9 mouse cellular contexts compared by ENCODE assay signal in genomic region chr1:104768371-104769249, GRCm38 (mm10). TPM values are rescaled to one million over a fixed set of nuclear protein-coding genes. Genes with fewer than 3 reads are reported as not detected.
A peak's percentile ranks its signal among the peaks of the same experiment; 100 is the strongest.
DNase-seq lines count a peak whose midpoint lies in the region; ATAC-seq lines count a peak whose summit lies in the region.
"Had no signal": no experiment of that assay in that cellular context is flagged by ENCODE, and none has a peak within 500 bp of the region (broad histone marks: within the 10 kb centered on the region; RNA-seq: fewer than 3 reads in every experiment).

Gene Cdh20 (plus strand): TSS chr1:104768529.

- ATAC-seq in frontal cortex, adult (ENCODE audit: low TSS enrichment) = peak; percentile 51
- ATAC-seq in midbrain, embryonic 11.5 days (ENCODE audit: low FRiP score) = peak; percentile 76
- ATAC-seq in megakaryocyte-erythroid progenitor cell, adult 5-6 weeks (replicated peaks; ENCODE audit: low FRiP score, low TSS enrichment, poor library complexity, severe bottlenecking) = no peak

- H3K36me3 ChIP-seq in midbrain, embryonic 11.5 days (ENCODE audit: control insufficient read depth, insufficient read depth, low read length) = no peaks in the 10 kb centered on the region

- under 1% methylated on average over 46 of the region's 46 CpGs for WGBS in midbrain, embryonic 11.5 days

- peak within 1 kb of the TSS; percentile 47 for H3K4me3 ChIP-seq in midbrain, embryonic 11.5 days (ENCODE audit: low read depth, low read length)

- no peak for DNase-seq in layer of hippocampus, adult 18-20 months (ENCODE audit: low spot score in 2 of 2)
- DNase-seq in layer of hippocampus, adult 9-10 months (ENCODE audit: low spot score) = no peak
- peak; percentile 61 for DNase-seq in cerebellum, adult 9-10 months
- peak; percentile 12 to 24 for DNase-seq in kidney, postnatal 4 days
- DNase-seq in midbrain, embryonic 11.5 days (ENCODE audit: low spot score, missing footprints) = peak; percentile 96
- no peak for DNase-seq in ovary, postnatal 14 days (ENCODE audit: low spot score)

- peak within 1 kb of the TSS; percentile 61 for H3K9ac ChIP-seq in midbrain, embryonic 11.5 days (ENCODE audit: low read length)

- H3K27me3 ChIP-seq in midbrain, embryonic 11.5 days (ENCODE audit: control insufficient read depth, insufficient read depth, low read length) = peaks cover 2% of the 10 kb centered on the region; the same call in 1 of the 2 replicates

- H3K27ac ChIP-seq in midbrain, embryonic 11.5 days (ENCODE audit: low read depth, low read length) = no peak within 1 kb of the TSS

- H3K4me2 ChIP-seq in midbrain, embryonic 11.5 days = peak within 1 kb of the TSS; percentile 90

- H3K4me1 ChIP-seq in midbrain, embryonic 11.5 days (ENCODE audit: control insufficient read depth, insufficient read depth, low read length) = no peaks in the 10 kb centered on the region

- H3K9me3 ChIP-seq in midbrain, embryonic 11.5 days (ENCODE audit: control insufficient read depth, low read length) = no peaks in the 10 kb centered on the region

RNA-seq across cellular contexts. Expression of gene Cdh20, which starts in this region (rescaled TPM):
- 10 to 100 TPM; 13.0 to 13.7 TPM for total RNA-seq in layer of hippocampus, adult 18-20 months (2021)
- 0.72 and 0.73 TPM in 2 replicates for polyA plus RNA-seq in midbrain, embryonic 11.5 days (2014; fragmentation: Nextera tagmentation; extraction: Ambion mirVana)
- not detected in 2 replicates for total RNA-seq in megakaryocyte-erythroid progenitor cell, adult 5-6 weeks (2014; fragmentation: Nextera tagmentation)
- total RNA-seq in megakaryocyte-erythroid progenitor cell, adult 5-6 weeks (2017) = not detected in 2 replicates
- total RNA-seq: liver, adult 2 months had no signal
- polyA plus RNA-seq: liver, adult 2 months had no signal

Comparison
In these comparisons a context has a peak if more than half of its experiments do, and no peak if none do; other contexts are left out.
1. RNA of gene Cdh20 (total RNA-seq): 13.0 to 13.7 TPM in layer of hippocampus, adult 18-20 months; not detected in megakaryocyte-erythroid progenitor cell, adult 5-6 weeks; every median in the first group is over 10 times any median in the second.
2. Peak in DNase-seq, ATAC-seq, H3K4me3 ChIP-seq, H3K9ac ChIP-seq and H3K4me2 ChIP-seq in midbrain, embryonic 11.5 days; RNA of the gene not detected or under 1 TPM.
3. DNase-seq: peak in cerebellum, adult 9-10 months (single experiment) and kidney, postnatal 4 days (2 of 2); none in layer of hippocampus, adult 18-20 months (0 of 2), layer of hippocampus, adult 9-10 months (single experiment) and ovary, postnatal 14 days (single experiment).